Mouse (Mus musculus) mouse embryonic stem cell (cell line): ENCODE measurements around the gene Zfp697.
"Not testable (repeated sequence)": the region's sequence is repeated elsewhere in the genome, so short reads cannot be mapped to it uniquely, and the experiment has no call there.

ENCODE experiments used
- in situ Hi-C, 2 experiments: fragments of 300-500 bp; cut with MboI; formaldehyde crosslinking; loops; 1 replicate in 1 of 2; 3 replicates in 1 of 2; pipeline ENCODE4 v1.14.3; 2019 to 2020; ENCODE audit warnings: low sequenced_read_pairs in 2 of 2, low pct_unique_long_range_greater_than_20kb in 1 of 2, mixed read lengths in 1 of 2; ENCODE audit not compliant: unreplicated experiment in 1 of 2

Gene Zfp697

DNA sequence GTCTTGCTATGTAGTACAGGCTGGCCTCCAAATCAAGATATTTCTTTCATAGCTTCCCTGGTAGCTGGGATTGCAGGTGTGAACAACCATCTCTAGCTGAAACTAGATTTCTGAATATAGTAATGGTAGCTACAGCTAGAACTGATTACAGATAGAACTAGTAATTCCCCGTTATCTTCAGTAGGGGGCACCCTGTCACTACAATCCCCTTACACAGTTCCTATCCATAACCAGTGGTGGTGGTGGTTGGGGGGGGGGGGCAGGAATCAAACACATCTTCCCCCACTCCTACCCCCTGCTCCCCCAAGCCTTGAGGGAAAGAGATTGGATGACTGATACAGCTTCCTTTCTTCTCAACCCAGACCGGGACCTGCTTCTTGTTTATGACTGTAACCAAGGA lies 19.5 kb upstream of the Zfp697 start:
- in situ Hi-C loops: no loop called here

DNA sequence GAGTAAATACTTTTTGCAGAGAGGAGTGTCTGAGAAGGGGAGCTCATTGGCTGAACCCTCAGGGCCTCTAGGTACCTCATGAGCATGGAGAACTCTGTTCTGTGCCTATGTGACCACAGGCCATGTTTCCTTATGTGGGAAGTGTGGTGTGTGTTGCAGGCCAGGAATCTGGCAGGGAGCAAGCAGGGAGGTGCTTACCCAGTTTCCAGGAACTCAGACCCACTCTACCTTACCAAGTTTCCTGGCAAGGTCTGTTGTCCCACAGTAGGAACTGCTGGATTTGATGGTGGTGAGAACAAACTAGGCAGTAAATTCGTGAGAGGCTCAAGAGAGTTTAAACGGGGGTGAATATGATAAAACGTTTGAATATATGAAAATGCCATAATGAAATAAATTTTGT lies 16.2 kb upstream of the Zfp697 start:
- in situ Hi-C loops: no loop called here

DNA sequence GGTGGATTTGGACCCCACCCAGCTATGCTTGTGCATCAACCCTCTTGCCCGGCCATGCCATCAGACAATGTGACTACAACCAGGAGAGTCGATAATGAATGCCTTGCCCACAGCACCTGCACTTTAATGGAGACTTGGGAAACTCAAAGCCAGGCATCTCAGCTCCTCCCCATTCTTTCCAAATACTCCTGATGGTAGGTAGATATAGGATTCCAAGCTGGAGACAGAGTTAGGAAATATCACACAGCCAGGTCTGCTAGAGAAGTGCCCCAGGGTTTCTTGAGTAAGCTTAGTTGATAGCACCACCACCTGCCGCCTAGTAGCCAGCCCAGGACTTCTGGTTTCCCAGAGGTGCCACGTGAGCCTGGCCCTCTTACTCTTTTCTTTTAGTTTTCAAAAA lies 15.4 kb upstream of the Zfp697 start:
- in situ Hi-C loops: no loop called here

DNA sequence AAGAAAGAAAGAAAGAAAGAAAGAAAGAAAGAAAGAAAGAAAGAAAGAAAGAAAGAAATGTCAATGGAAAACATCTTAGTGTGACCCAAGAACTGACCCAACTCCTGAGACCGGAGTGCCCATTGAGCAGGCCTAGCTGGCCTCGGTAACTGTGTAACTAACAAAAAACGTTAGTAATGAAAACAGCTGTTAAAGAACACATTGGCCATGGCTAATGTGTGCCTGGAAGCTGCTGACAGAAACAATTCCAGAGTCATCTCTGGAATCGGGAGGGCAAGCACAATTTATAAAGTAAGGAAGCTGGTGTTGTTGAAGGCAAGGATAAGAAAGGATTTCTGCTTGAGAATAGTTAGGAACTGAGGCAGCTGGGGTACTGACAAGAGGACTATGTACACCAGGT lies 14.0 kb upstream of the Zfp697 start:
- in situ Hi-C loops: no loop called here

DNA sequence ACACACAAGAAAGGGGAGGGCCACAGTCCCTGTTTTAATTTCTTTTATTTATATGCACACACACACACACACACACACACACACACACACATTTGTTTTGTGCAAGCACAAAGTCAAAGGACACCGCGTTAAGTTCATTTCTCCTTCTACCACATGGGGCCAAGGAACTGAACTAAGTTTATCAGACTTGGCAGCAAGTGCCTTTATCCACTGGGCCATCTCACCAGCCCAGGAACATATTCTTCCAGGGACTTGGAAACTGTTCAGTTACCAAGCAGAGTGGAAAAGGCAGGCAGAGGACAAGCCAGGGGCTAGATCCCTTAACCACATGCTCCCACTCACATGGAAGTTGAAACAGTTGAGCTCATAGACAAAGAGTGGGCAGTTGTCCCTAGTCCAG lies 13.5 kb upstream of the Zfp697 start:
- in situ Hi-C loops: no loop called here

DNA sequence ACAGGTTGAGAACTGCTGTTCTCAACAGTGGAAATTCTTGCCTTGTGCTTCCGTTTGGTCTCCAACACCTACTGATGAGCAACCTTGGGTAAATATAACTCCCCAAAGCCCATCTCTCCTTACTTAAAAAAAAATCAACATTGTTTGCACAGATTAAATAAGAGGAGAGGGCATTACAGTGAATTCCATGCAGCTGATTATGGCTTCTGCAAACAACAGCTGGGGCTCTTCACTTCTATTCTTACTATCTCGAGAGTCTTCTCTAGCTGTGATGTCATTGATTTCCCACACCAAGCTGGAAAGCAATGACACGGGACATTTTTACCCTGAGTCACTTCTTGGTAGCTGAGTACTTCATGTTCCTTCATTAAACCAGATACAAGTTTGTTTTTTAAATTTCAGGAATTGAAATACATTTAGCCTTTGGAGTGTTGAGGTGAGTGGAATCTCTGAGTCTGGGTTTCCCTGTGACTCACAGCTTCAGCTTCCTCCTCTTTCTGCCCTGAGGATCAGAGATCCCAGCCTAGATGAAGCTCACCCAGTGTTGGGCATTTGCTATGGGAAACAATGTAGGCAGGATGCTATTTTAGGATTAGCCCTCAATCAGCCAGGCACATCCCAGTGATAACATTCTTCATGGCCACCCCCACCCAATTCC lies 8.1 kb upstream of the Zfp697 start:
- in situ Hi-C loops: no loop called here

DNA sequence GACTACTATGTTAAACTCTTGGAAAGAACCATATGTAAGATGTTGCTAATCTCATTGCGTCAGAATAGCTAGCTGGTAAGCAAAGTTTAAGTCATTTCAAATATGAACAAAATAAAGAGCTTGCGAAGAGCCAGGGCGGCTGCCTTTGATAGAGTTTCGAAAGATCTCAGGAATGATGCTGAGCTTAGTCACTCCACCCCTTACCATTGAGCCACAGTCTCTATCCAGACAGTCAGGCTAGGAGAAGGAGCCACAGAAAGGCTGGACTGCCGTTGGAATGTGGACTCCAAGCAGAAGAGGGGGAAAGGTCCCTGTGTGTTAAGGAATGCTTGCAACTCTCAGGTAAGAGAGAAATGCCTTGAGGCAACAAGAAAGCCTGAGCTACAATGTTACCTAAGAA lies 7.3 kb upstream of the Zfp697 start:
- in situ Hi-C loops: no loop called here

DNA sequence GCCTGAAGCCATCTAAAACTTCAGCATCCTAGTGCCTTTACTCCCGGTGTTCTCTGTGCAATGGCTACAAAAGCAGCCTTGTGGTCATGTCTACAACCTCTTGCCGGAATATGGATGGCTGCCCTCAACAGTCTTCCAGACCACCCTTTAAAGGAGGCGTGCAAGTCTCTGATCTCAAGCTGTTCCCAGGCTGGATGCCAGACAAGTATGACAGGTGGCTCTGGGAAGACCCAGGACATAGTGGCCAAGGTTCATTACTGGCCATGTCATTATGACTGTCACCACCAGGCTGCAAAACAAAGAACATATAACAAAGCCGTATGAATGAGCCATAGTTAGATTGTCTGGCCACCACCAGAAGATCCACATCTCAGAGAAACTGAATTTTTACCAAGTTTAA lies 4.0 kb upstream of the Zfp697 start:
- in situ Hi-C loops: no loop called here

DNA sequence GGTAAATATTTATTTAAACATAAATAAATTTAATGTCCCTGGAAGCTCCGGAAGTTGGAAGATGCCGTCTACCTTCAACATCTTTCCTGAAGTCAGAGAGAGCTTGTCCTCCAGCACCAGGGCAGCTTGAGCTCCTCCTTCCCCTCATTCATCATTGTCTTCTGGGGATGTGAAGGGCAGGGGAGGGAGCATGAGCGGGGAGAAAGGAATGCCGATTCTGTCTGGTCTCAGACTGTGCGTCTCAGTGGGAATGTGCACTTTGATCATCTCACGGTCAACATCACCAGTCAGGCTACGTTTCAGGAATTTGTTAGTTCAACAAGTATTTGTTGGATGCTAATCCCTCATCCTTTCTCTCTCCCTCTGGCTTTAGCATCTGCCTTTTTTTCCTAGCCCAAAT lies 3.0 kb upstream of the Zfp697 start:
- in situ Hi-C loops: no loop called here

DNA sequence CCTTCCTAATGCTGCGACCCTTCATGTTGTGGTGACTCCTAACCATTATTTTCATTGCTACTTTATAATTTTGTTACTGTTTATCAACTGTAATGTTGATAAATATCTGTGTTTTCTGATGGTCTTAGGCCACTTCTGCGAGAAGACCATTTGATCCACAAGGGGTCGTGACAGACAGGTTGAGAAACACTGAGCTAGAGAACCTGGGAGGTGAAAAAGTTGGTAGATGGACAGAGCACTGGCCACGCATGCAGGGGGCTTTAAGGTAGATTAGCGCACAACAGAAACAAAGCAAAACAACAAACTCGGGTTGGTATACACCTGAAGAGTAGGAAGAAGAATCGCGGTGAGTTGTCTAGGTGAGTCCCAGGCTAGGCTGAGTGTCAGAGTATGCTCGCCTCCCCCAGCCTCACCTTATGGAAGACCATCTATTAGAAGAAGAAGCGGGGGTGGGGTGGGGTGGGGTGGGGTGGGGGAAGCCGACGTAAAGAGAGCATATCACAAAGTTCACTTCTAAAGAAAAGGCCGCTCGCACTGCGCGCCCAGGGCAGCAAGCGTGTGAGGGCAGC lies 500 bp upstream of the Zfp697 start:
- in situ Hi-C loops: no loop called here

DNA sequence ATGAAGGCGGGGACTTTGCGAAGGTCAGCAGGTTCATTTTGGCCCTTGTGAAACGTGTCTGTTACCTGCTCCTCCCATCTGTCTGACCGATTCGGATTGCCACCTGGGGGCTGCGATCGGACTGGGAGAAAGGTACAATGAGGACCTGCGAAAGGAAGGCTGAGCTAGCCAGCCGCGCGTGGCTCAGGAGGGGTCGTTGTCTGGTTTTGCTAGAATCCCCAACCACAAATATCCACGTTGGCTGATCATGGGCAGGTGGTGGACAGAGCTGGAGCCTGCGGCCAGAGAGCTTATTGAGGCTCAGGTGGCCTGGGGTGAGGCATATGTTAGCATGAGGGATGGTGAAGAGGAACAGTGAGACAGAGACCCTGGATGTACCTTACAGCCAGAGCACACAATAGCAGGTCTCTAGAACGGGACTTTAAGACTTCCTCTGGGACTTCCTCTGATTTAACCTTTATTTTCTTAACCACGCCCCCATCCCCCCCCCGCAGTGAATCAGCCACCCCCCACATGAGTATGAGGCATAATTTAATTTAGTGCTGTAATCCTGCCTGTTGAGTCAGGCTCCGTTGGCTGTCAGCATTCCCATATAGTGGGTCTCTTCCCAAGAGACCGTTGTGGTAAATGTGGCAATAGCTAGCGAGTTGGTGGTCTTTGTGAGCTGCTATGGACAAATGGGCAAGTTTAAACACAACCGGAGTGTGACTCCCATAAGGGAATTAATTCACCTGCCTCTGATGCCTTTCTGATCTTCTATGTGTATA lies 946 bp downstream of the Zfp697 start:
- in situ Hi-C loops: no loop called here

DNA sequence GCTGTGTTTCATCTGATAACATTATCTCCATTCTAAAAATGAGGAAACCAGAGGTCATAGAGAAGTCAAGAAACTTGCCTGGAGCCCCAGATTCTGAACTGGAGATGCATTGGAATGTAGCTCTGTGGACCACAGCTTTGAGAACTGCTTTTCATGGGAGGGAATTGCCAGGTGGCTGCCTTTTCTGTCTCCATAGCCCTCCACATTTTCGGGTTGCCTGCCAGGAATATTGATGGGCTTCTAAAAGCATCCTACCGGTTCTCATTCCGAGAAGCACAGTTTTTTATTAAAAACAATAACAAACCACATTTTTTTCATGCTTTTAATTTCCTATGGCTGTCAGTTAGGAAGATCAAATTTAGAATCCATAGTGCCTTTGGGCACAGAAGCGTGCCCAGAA lies 4.8 kb downstream of the Zfp697 start:
- in situ Hi-C loops: no loop called here

DNA sequence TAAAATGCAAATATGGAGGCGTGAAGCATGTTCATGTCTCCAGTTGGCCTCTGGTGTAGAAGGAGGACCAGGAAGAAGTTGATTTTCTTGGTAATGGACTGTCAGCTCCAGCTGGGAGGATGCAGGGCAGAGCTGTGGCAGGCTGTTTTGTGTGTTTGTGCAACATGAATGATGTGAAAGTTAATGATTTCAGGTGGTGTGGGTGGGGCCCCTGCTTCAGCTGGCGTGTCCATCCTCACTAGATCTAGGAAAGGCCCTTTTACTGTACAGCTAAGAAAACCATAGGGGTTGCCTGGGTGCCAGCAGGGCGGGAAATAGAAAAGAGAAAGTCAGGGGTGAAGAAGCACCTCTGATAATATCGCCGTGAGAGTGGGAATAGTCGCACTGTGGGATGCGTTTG lies 5.5 kb downstream of the Zfp697 start:
- in situ Hi-C loops: no loop called here

DNA sequence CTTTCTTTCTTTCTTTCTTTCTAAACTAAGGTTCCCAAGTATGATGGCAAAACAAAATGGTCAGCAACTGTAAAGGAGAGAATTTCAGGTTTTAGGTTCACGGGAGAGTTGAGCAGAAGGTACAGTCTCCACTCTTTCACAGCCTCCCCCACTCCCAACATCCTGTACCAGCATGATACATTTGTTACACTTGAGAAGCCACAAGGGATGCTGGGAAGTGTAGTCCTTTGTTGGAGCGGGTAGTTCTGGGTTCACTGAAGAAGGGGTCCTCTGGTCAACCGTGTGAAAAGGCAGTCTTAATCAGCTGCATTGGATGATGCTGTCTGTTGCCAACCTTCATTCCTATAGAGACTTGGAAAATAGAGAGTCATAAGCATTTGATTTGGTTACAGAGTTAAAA lies 7.0 kb downstream of the Zfp697 start:
- in situ Hi-C loops: no loop called here

DNA sequence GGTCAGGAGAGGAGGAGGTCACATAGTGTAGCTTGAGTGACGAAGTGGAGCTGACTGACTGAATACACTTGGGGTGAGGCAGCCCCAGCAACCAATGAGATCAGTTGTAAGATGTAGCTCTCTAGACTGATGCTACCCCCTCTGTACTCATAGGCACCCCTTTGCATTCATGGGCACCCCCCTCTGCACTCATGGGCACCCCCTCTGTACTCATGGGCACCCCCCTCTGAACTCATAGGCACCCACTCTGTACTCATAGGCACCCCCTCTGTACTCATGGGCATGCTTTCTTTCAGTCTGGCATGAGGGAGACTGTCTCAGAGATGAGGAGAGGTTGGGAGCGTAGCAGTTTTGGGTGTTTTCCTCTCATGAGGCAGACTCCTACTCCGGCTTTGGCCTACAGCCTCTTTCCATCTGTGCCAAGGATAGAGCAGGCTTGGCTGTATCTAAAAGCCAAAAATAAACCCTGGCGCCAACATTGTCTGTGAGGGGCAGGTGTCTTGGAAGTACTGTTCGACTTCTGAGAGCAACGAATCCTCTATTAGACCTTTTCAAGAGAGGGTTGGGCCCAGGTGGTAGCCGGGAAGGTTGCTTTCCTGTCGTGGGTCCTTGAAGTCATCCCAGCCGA lies 22.1 kb downstream of the Zfp697 start:
- in situ Hi-C loops: not testable (repeated sequence)

DNA sequence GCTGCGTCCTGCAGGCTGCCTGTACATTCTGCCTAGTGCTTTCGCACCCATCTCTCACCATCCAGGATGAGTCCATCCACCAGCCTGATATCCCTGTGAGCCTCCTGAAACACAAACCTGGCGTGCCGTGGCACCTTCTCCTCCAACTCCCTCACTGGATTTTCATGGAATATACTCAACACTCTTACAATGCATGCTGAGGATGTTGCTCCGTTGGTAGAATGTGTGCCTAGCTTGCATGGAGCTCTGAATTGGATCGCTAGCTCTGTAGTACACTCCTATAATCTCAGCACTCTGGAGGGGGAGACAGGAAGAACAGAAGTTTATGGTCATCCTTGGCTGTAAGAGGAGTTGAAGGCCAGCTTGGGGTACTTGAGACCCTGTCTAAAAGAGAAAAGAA lies 23.6 kb downstream of the Zfp697 start:
- in situ Hi-C loops: not testable (repeated sequence)

DNA sequence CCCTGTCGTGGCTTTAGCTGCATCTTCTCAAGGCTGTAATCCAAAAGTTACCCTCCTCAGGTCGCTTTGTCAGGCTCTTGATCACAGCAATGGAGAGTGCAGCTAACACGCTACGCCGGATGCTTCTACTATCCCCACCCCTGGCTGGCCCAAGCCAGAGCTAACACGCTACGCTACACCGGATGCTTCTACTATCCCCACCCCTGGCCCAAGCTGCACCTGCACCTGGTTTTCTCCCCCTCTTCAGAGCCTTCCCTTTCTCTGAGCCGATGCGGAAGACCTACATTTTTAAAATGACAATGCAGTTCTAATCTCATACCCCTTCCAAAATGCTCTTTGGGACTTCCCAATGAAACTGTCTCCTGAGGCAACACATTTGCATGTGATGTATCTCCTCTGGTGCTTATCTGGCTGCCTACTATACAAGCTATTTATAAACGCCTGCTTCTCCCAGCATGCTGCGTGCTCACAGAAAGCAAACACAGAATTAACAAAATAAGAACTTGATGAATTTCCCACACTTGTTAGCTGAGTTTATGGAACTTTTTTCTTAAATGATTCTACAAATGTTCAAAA lies 24.4 kb downstream of the Zfp697 start:
- in situ Hi-C loops: not testable (repeated sequence)

DNA sequence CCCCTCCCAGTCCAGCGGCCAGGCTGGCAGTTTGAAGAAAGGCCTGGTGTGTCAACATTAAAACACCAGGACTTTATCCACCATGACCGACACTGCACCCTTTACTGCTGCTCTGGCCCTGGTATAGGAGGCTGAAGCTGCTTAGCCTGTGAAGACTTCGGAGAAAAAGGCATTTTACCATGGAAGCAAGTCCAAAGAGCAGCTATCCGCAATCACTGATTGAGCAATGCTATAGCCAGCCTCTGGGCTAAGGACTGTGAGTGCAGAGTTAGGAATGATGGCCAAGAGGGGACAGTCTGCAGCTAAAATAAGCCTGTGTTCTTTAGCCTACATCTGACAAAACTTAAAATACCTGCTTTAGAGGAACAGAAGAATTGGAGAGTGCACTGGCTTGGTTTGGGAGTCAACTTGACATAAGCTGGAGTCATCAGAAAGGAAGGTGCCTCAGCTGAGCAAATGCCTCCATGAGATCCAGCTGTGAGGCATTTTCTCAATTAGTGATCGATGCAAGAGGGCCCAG lies 25.1 kb downstream of the Zfp697 start:
- in situ Hi-C loops: not testable (repeated sequence)
